Mouse (Mus musculus) neural tube, embryonic 12.5 days (tissue): Measurements from ENCODE around the gene Tmem129. TPM values are rescaled to one million over a fixed set of nuclear protein-coding genes. Genes with fewer than 3 reads are reported as not detected.

Experiments used
- ATAC-seq: fragments of 200-750 bp; cut with Nextera tagmentation; 2 replicates; pipeline ENCODE4 v1.8.0; 2017; ENCODE audit warnings: low read depth, mild to moderate bottlenecking, moderate TSS enrichment, moderate library complexity; ENCODE audit not compliant: low FRiP score
- H3K27ac ChIP-seq: fragments of 300-500 bp; sonication (generic); 2 replicates; pipeline ENCODE4 v1.5.1; 2016
- H3K27me3 ChIP-seq: fragments of 300-500 bp; sonication (generic); replicated peaks from 2 replicates; pipeline ENCODE4 v1.6.1; 2016; ENCODE audit warnings: mild to moderate bottlenecking
- H3K36me3 ChIP-seq: fragments of 300-500 bp; sonication (generic); 2 replicates; pipeline ENCODE4 v1.6.1; 2016; ENCODE audit warnings: mild to moderate bottlenecking
- H3K4me1 ChIP-seq: fragments of 300-500 bp; sonication (generic); 2 replicates; pipeline ENCODE4 v1.6.1; 2016
- H3K4me2 ChIP-seq: fragments of 300-500 bp; sonication (generic); replicated peaks from 2 replicates; pipeline ENCODE4 v1.6.1; 2016; ENCODE audit warnings: mild to moderate bottlenecking
- H3K4me3 ChIP-seq: fragments of 300-500 bp; sonication (generic); 2 replicates; pipeline ENCODE4 v1.5.1; 2016
- H3K9ac ChIP-seq: fragments of 300-500 bp; sonication (generic); 2 replicates; pipeline ENCODE4 v1.6.1; 2016; ENCODE audit warnings: mild to moderate bottlenecking
- H3K9me3 ChIP-seq: fragments of 300-500 bp; sonication (generic); 2 replicates; pipeline ENCODE4 v1.6.1; 2016; ENCODE audit warnings: mild to moderate bottlenecking
- WGBS: fragments of 180-500 bp; shearing (Covaris S2); methylation state at CpG from one replicate; pipeline ENCODE4 v1.1.7; 2016; 5-methylcytosine and 5-hydroxymethylcytosine counted together
- polyA plus RNA-seq: library from polyadenylated mRNA; unstranded; fragments of >200 nt; fragmentation: Nextera tagmentation; extraction: Ambion mirVana; gene quantifications from 2 replicates; pipeline ENCODE4 v1.2.1, GENCODE M21; 2016

Gene Tmem129
- polyA plus RNA-seq: 30.3 and 31.5 TPM in 2 replicates

DNA sequence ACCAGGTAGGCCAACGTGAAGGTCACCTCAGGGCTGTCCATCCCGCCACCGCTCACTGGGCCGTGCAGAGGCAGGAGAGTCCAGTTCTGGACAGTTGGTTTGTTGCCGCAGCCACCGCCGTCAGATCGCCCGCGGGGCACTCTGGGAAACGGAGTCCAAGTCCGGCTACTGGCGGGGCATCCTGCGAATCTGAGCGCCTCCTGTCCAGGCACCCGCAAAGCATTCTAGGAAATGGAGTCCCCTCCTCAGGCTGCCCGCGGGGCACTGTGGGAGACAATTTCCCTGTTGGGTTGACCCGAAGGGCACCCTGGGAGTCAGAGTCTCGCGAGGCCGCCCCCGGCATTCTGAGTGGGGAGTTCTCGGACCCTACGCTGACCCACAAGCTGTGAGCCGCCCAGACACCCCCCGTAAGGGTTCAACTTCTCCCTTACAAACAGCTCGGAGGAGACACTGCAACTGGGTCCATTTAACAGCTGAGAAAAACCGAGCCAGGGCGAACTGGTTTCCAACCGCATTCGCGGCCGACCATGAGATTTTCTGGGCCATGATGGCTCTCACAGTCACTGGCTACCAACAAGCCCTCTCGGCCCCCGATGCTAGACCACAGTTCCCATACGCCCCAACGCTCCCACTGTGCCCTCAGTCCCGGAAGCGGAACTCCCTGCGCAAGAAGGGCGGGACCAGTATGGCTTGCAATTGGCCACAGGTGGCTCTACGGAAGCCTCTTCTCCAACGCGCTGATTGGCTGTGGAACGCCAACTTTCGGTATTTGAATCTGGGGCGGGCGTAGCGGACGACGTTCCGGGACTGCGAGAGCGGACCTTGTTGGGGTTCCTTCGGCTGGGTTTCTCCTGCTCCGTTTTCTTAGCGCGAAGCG, at the start of gene Tmem129, which contains the start of gene Tacc3:
Gene Tmem129 (minus strand): TSS at position 630 of the 877 bp plus-strand sequence.
Gene Tacc3 (plus strand): TSS at position 342 of the 877 bp plus-strand sequence.
- Histone ChIP-seq H3K4me2 (peak within 1 kb of the TSS; percentile 94), H3K9ac (peak within 1 kb of the TSS; percentile 75)
- under 1% methylated on average over 60 of the region's 60 CpGs for WGBS

DNA sequence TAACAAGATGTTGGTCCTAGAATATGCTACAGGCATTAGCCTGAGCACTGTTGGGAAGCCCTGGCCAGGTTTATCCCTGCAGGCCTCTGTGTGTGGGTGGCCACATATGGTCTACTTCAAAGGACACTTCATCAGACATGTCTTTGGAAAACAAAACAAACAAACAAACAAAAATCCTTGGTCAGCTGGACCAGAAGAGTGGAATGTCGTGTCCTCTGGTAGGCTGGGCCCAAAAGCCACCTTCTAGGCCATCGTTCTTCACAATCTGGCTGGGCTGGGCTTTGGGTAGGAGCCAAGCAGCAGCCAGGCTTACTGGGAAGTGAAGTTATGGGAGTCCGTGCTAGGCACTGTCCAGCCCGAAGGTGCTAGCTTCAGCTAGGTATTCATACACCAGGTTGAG, 48.9 kb upstream of the Tmem129 start:
- H3K27ac ChIP-seq: no peak overlapping the region
- H3K4me2 ChIP-seq: no peak overlapping the region
- no peak overlapping the region for H3K9ac ChIP-seq
- H3K9me3 ChIP-seq: no peaks in the 10 kb centered on the region
- no peak for ATAC-seq
- 79% methylated on average over 4 of the region's 4 CpGs for WGBS
- no peaks in the 10 kb centered on the region for H3K36me3 ChIP-seq
- H3K4me3 ChIP-seq: no peak overlapping the region
- peaks cover 36% of the 10 kb centered on the region for H3K4me1 ChIP-seq
- no peaks in the 10 kb centered on the region; the same call in 1 of the 2 replicates for H3K27me3 ChIP-seq

More for the DNA sequence above, at the start of gene Tmem129, which contains the start of gene Tacc3:
- Histone ChIP-seq H3K4me1 (peaks cover 23% of the 10 kb centered on the region), H3K27me3 (no peaks in the 10 kb centered on the region), H3K4me3 (peak within 1 kb of the TSS; percentile 73), H3K36me3 (peaks cover 37% of the 10 kb centered on the region), H3K27ac (peak within 1 kb of the TSS; percentile 79), H3K9me3 (no peaks in the 10 kb centered on the region)
- ATAC-seq: peak; percentile 97

DNA sequence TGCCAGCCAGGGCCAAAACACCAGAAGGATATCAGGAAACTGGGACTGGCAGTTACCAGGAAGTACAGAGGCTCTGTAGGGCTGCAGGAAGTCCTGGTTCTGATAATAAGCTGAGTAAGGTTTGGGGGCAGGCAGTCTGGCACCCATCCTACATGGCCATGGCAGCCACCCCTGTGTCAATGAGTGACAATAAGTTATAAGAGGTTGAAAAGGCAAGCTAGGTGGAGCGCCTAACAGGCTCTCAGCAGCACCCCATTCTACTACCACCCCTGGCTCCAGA, 48.1 kb upstream of the Tmem129 start:
- 0 out of 2 replicates have a peak overlapping the region, but pooled peaks have one; percentile 38 for H3K4me2 ChIP-seq
- H3K9me3 ChIP-seq: no peaks in the 10 kb centered on the region
- no peak overlapping the region for H3K4me3 ChIP-seq
- no peak for ATAC-seq
- H3K27me3 ChIP-seq: no peaks in the 10 kb centered on the region; the same call in none of the 2 replicates
- H3K4me1 ChIP-seq: peaks cover 36% of the 10 kb centered on the region
- 81% methylated on average over 1 of the region's 1 CpGs for WGBS
- peak overlapping the region; percentile 37; the same call in 1 of the 2 replicates for H3K27ac ChIP-seq
- no peak overlapping the region for H3K9ac ChIP-seq
- H3K36me3 ChIP-seq: no peaks in the 10 kb centered on the region

GRCm38 (mm10) chr5:33705612-33706349, 47.6 kb upstream of the Tmem129 start:
- Histone ChIP-seq H3K27ac (peak overlapping the region; percentile 37; the same call in 1 of the 2 replicates), H3K27me3 (no peaks in the 10 kb centered on the region; the same call in none of the 2 replicates), H3K4me2 (peak overlapping the region; percentile 38), H3K9ac (no peak overlapping the region), H3K4me3 (no peak overlapping the region), H3K36me3 (no peaks in the 10 kb centered on the region), H3K4me1 (peaks cover 37% of the 10 kb centered on the region), H3K9me3 (no peaks in the 10 kb centered on the region)
- ATAC-seq: peak; percentile 27; the same call in 1 of the 2 replicates
- WGBS: 14% methylated on average over 9 of the region's 9 CpGs

DNA sequence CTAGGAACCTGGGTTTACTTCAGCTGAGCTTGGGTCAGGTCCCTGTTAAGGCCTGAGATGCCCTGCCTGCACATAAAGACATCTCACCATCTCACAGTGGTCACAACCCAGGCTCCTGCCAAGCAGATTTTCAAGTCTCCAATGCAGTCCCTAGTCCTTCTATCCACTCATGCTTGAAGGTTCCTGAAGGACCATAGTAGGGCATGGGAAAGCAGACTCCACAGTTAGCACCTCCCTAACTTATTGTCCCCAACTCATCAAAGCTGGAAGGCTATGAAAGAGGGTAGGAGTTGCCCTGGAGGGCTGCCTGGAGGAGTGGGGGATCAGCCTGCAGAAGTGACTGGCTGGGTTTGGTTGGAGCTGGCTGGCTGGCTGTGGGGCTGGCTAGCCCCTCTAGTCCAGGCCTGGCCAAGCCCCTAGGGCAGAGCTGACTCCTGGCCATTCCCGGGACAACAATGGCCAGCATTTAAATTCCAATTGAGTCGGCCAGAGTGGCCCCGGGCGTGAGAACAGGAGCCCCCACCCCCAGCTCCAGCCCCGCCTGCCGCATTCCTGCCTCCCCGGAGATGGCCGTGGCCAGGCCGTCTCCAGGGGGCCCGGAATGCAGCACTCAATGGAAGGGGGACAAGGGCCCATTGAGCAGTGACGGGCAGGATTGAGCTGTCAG, 46.9 kb upstream of the Tmem129 start:
- 2% methylated on average over 11 of the region's 11 CpGs for WGBS
- H3K4me1 ChIP-seq: peaks cover 44% of the 10 kb centered on the region

GRCm38 (mm10) chr5:33703999-33704398, 45.8 kb upstream of the Tmem129 start:
- peaks cover 11% of the 10 kb centered on the region for H3K27me3 ChIP-seq
- no peaks in the 10 kb centered on the region for H3K36me3 ChIP-seq
- WGBS: 17% methylated on average over 8 of the region's 8 CpGs
- H3K27ac ChIP-seq: peak overlapping the region; percentile 11
- no peaks in the 10 kb centered on the region for H3K9me3 ChIP-seq
- ATAC-seq: 0 out of 2 replicates have a peak, but pooled peaks have one; percentile 13
- H3K9ac ChIP-seq: no peak overlapping the region
- no peak overlapping the region for H3K4me3 ChIP-seq
- H3K4me1 ChIP-seq: peaks cover 53% of the 10 kb centered on the region
- H3K4me2 ChIP-seq: peak overlapping the region; percentile 38; the same call in 1 of the 2 replicates

More for the DNA sequence above, 46.9 kb upstream of the Tmem129 start:
- H3K27me3 ChIP-seq: peaks cover 3% of the 10 kb centered on the region
- peak overlapping the region; percentile 38 for H3K4me2 ChIP-seq
- no peaks in the 10 kb centered on the region for H3K36me3 ChIP-seq
- H3K9me3 ChIP-seq: no peaks in the 10 kb centered on the region
- H3K9ac ChIP-seq: no peak overlapping the region
- H3K4me3 ChIP-seq: no peak overlapping the region
- peak; percentile 88 for ATAC-seq
- peak overlapping the region; percentile 11; the same call in 1 of the 2 replicates for H3K27ac ChIP-seq

DNA sequence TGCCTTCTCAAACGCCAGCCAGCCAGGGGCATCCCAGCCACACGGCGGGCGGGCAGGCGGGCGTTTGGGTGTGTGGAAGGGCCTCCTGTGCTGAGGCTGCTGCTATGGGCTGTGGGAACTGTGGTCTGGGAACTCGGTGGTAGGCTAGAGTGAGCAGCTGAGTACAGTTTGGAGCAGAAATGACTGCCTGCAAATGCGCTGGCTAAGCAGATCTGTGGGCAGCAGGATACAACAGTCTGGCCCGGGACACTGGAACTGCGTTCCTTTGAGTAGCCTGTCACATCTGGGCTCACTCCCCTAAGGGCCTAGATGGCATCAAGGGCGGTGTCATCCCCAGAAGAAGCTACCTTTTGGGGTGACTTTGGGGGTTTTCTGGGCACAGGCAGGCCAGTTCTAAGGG, 43.6 kb upstream of the Tmem129 start:
- no peak for ATAC-seq
- Histone ChIP-seq H3K4me1 (peaks cover 70% of the 10 kb centered on the region), H3K9ac (no peak overlapping the region), H3K36me3 (no peaks in the 10 kb centered on the region), H3K27ac (no peak overlapping the region), H3K4me3 (no peak overlapping the region), H3K4me2 (no peak overlapping the region), H3K27me3 (peaks cover 19% of the 10 kb centered on the region), H3K9me3 (no peaks in the 10 kb centered on the region)
- WGBS: 79% methylated on average over 11 of the region's 11 CpGs

GRCm38 (mm10) chr5:33700010-33700409, 41.8 kb upstream of the Tmem129 start:
- no peak overlapping the region for H3K4me3 ChIP-seq
- 50% methylated on average over 13 of the region's 13 CpGs for WGBS
- H3K4me1 ChIP-seq: peaks cover 72% of the 10 kb centered on the region
- H3K9me3 ChIP-seq: no peaks in the 10 kb centered on the region
- no peak overlapping the region for H3K4me2 ChIP-seq
- no peaks in the 10 kb centered on the region for H3K36me3 ChIP-seq
- no peak overlapping the region for H3K9ac ChIP-seq
- H3K27ac ChIP-seq: no peak overlapping the region
- H3K27me3 ChIP-seq: peaks cover 34% of the 10 kb centered on the region
- no peak for ATAC-seq

GRCm38 (mm10) chr5:33698669-33699068, 40.5 kb upstream of the Tmem129 start:
- no peak overlapping the region for H3K27ac ChIP-seq
- H3K27me3 ChIP-seq: peaks cover 47% of the 10 kb centered on the region
- no peaks in the 10 kb centered on the region for H3K9me3 ChIP-seq
- peaks cover 72% of the 10 kb centered on the region for H3K4me1 ChIP-seq
- H3K4me3 ChIP-seq: no peak overlapping the region
- H3K9ac ChIP-seq: no peak overlapping the region
- no peak overlapping the region for H3K4me2 ChIP-seq
- ATAC-seq: no peak
- 89% methylated on average over 5 of the region's 5 CpGs for WGBS
- H3K36me3 ChIP-seq: no peaks in the 10 kb centered on the region

DNA sequence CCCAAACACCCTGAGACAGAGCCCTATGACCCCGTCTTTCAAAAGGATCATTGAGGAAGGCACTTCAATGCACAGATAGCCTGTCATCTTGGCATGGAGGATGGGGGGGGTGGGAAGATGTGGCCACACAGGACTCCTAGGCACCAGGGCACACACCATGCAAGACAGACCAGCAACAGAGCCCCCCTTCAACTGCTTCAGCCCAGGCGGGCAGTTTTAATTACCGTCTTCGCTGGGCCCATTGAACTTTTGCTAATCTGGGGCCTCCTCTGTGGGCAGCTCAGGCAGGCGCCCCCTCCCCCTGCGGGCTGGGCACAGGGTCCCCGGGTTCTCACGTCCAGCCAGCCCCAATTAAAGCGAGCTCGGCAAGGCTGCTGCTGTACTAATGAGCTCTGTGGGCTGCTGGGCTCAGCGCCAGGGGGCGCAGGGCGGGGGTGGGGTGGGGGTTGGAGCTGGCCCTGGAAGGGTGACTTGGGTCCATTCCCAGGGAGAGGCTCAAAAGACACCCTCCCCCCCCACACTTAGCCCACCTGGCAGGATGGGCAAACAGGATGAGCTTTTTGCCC, 39.8 kb upstream of the Tmem129 start:
- no peaks in the 10 kb centered on the region for H3K36me3 ChIP-seq
- H3K4me3 ChIP-seq: no peak overlapping the region
- H3K27me3 ChIP-seq: peaks cover 47% of the 10 kb centered on the region
- WGBS: 14% methylated on average over 13 of the region's 13 CpGs
- no peaks in the 10 kb centered on the region for H3K9me3 ChIP-seq
- peak overlapping the region; percentile 2; the same call in 1 of the 2 replicates for H3K27ac ChIP-seq
- no peak for ATAC-seq
- H3K4me1 ChIP-seq: peaks cover 75% of the 10 kb centered on the region
- H3K9ac ChIP-seq: no peak overlapping the region
- H3K4me2 ChIP-seq: peak overlapping the region; percentile 28; the same call in 1 of the 2 replicates

GRCm38 (mm10) chr5:33697534-33697933, 39.3 kb upstream of the Tmem129 start:
- WGBS: 45% methylated on average over 1 of the region's 1 CpGs
- Histone ChIP-seq H3K4me1 (peaks cover 80% of the 10 kb centered on the region), H3K27ac (no peak overlapping the region), H3K4me2 (no peak overlapping the region), H3K4me3 (no peak overlapping the region), H3K27me3 (peaks cover 47% of the 10 kb centered on the region), H3K9ac (no peak overlapping the region), H3K36me3 (no peaks in the 10 kb centered on the region), H3K9me3 (no peaks in the 10 kb centered on the region)
- ATAC-seq: no peak
